Mouse (Mus musculus): ENCODE measurements at regions not wholly inside any gene's neighbourhood (a gene's known extent, or its start where the extent isn't known, plus 50 kb on each side); places are given as distances from the start of the nearest gene placed in this dataset.

DNA sequence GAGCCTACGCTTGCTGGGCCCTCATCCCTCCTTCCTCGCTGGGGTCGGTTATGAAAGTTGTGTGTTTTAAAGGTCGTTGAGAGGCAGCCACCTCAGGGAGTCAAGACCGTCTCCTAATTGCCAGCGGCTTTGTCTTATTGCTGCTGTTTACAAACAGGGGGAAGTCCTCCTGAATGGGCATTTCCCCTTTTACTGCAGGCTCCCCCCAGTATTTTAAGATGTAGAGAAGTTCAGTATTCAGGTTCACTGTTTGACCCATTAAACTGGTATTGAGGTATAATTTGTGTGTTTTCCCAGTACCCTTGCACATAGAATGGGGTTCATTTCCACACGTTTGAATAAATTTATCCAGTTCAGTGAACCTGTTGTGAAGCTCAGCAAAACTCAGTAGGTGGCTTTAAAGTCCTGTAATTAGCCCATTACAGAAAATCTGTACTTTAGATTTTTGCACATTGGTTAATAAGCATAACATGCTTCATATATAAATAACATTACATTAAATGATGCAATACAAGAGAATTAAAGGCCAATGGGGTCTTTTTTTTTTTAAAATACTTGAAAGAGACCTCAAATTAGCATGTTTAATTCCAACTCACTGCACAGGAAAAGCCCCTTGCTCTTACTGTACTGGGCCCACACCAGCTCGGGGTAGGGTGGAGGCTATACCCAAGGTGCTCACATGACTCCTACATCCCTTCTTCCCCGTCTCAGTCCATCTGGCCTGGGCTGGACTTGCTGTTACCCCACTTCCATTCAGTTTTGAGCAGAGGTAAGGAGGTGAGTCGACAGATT lies 63.7 kb downstream of the Nkx2-1 start:
- H3K27me3 ChIP-seq: no peaks in the 10 kb centered on the region
- H3K27ac ChIP-seq: no peak overlapping the region
- no peaks in the 10 kb centered on the region for H3K4me1 ChIP-seq (replicated peaks)
- no peaks in the 10 kb centered on the region for H3K36me3 ChIP-seq
- ATAC-seq (ENCODE audit: low read depth) (no peak), DNase-seq (no peak)
- H3K9ac ChIP-seq: no peak overlapping the region
- no peak overlapping the region for H3K4me2 ChIP-seq
- no peak overlapping the region for H3K4me3 ChIP-seq (replicated peaks)
- no peaks in the 10 kb centered on the region for H3K9me3 ChIP-seq (replicated peaks)
- WGBS (ENCODE audit: insufficient replicate concordance): 54% methylated on average over 10 of the region's 10 CpGs

DNA sequence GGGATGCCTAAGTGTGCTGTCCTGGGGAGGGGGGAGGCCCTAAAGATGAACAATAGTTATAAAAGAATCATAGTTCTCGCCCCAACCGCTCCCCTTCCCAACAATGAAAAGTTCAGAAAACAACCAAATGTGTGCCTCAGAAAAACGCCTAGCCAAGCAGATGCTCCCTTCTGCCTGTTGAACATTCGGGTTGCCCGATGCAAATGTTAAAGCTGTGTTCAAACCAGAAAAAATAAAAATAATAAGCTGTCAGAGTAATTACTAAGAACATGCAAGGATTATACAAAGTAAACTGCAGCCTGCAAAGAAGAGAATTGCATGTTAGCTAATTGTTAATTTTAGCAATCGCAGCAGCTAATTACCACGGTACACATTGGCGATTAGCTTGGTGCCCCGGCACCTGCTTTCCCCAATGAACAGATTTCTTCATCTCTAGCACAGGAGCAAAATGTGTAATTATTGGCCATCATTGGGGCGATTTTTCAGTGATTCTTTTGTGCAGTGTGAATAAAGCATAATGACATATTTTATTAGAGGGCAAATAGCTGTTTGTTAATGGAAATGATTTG lies 65.7 kb downstream of the Nkx2-1 start:
- Histone ChIP-seq H3K4me1 (replicated peaks) (no peaks in the 10 kb centered on the region), H3K4me2 (no peak overlapping the region), H3K27ac (no peak overlapping the region), H3K36me3 (no peaks in the 10 kb centered on the region), H3K9me3 (replicated peaks) (no peaks in the 10 kb centered on the region), H3K4me3 (replicated peaks) (no peak overlapping the region), H3K9ac (no peak overlapping the region), H3K27me3 (no peaks in the 10 kb centered on the region)
- 70% methylated on average over 10 of the region's 10 CpGs for WGBS (ENCODE audit: insufficient replicate concordance)
- ATAC-seq (ENCODE audit: low read depth): no peak
- DNase-seq: no peak

DNA sequence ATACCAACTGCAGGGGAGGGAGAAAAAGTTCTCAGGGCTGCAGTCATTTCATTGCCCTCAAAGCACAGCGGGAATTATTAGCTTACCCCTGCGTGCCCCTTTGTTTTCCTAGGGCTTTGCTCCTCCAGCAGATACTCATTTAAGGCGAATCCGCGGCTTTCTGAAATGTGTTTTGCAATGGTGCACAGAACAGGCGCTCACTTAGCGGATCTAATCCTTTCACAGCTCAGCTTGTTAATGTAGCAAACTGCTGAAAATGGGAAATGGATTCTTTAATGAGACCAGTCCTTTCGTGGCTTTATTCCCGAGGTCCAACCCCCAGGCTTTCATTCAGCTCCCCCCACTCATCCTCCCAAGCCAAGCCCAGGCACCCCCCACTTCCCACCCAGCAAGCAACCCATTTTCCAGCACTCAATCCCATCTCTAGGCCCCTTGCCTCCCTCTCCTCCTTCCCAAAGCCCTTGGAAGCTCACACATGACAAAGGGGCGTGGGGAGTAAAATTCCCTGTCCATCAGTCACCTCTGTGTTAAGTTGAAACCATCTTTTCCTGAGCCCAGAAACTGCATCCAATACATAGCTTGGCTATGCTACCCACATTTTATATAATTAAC lies 77.1 kb downstream of the Nkx2-1 start:
- H3K4me3 ChIP-seq (replicated peaks): no peak overlapping the region
- no peaks in the 10 kb centered on the region for H3K9me3 ChIP-seq (replicated peaks)
- no peaks in the 10 kb centered on the region for H3K4me1 ChIP-seq (replicated peaks)
- ATAC-seq (ENCODE audit: low read depth) (no peak), DNase-seq (no peak)
- no peaks in the 10 kb centered on the region for H3K36me3 ChIP-seq
- peaks cover 16% of the 10 kb centered on the region for H3K27me3 ChIP-seq
- H3K9ac ChIP-seq: no peak overlapping the region
- WGBS (ENCODE audit: insufficient replicate concordance): 11% methylated on average over 10 of the region's 10 CpGs
- H3K4me2 ChIP-seq: no peak overlapping the region
- no peak overlapping the region for H3K27ac ChIP-seq

DNA sequence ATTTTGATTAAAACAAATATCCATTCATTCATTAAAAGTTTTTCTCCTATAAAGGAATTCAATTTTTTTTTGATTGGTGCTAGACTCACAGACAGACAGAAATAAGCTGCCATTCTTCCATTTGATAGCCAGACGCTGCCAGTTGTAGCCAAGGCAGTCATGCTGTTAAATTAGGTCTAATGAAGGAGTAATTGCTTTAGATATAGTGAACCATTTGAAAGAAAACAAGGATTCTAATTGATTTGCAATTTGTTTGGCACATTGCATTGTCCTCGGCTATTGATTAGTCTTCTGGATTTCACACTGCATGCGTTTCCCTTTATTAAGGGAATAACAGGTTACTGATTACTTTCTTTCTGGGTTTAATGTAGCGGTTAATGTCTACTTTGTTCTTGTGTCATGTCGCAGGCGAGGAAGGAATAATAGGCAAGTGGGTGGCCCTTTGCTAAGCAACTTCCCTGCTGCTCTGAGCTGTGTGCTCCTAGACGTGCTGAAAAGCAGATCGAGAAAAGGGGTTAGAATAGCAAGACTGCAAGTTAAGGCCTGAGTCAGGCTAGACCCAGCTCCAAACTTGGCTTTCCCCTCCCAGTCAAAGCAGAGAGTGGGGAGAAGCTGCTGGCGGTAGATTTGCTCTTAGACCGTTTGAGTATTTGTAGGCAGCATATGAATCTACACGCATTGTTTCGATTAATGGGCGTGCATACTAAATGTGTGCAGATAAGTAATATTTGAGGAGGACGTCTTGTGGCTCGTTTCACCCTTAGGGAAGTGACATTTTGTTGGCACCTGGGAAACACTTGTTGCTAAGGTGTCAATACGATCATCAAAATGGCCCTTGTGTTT lies 77.8 kb downstream of the Nkx2-1 start:
- Histone ChIP-seq H3K9ac (no peak overlapping the region), H3K4me1 (replicated peaks) (no peaks in the 10 kb centered on the region), H3K36me3 (no peaks in the 10 kb centered on the region), H3K27me3 (peaks cover 16% of the 10 kb centered on the region), H3K4me2 (no peak overlapping the region), H3K27ac (no peak overlapping the region), H3K9me3 (replicated peaks) (no peaks in the 10 kb centered on the region), H3K4me3 (replicated peaks) (no peak overlapping the region)
- DNase-seq (no peak), ATAC-seq (ENCODE audit: low read depth) (no peak)
- WGBS (ENCODE audit: insufficient replicate concordance): 20% methylated on average over 16 of the region's 16 CpGs

DNA sequence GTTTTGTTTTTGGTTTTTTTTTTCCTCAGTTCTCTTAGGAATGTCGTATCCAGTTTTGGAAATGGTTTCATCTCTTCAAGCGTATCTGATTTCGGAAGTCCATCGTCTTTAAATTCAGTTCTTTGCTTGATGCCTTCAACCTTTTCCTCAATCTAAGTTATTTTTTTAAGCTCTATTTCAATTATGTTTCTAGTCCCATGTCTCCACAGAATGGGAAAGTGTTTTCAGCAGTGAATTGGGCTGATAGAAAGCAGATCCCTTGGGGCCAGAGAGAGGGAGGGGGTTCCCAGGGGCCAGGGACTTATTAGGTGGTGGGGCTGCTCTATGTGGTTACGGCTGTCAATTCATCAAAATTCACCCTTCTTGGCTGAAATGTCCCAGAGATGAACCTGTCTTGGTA lies 78.8 kb downstream of the Nkx2-1 start:
- Histone ChIP-seq H3K4me1 (replicated peaks) (no peaks in the 10 kb centered on the region), H3K4me2 (no peak overlapping the region), H3K27ac (no peak overlapping the region), H3K9me3 (replicated peaks) (no peaks in the 10 kb centered on the region), H3K27me3 (peaks cover 16% of the 10 kb centered on the region), H3K4me3 (replicated peaks) (no peak overlapping the region), H3K9ac (no peak overlapping the region), H3K36me3 (no peaks in the 10 kb centered on the region)
- WGBS (ENCODE audit: insufficient replicate concordance): 55% methylated on average over 5 of the region's 5 CpGs
- ATAC-seq (ENCODE audit: low read depth) (no peak), DNase-seq (no peak)

DNA sequence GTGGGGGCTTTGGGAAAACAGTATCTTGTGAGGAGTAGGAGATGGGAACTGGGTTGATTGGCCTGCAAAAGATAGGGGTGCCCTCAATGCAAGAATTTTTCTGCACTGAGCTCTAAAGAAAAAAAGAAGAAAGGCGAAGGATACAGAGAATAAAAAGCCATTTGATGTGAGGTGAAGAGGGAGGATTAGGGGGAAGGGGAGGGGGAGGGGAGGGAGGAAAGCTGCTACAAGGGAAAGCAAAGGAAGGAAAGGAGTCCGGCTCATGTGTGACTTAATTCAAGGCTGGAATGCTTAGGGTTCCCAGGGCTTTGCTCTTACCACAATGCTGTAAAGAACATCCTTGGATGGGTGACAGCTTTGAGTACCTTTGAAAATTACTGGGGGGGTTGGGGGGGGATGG lies 79.4 kb downstream of the Nkx2-1 start:
- 22% methylated on average over 2 of the region's 2 CpGs for WGBS (ENCODE audit: insufficient replicate concordance)

DNA sequence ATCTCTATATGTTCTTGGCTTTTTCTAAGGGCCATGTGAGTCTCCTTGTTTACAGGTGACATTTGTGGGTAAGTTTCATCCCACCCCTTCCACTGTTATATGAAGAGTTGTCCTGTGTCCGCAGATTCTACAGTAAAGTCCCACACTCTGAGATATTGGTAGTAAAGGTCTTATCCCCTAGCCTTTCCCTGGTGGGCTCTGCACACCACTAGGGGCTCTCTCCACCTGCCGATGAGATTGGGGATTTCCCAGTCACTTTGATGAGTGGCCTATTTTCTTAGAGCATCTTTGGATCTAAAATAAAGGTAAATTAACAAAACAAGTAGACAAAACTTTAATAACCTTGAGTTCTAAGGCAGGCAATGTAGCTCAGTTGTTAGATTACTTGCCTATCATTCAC lies 86.4 kb downstream of the Nkx2-1 start:
- H3K4me2 ChIP-seq: no peak overlapping the region
- H3K27ac ChIP-seq: no peak overlapping the region
- WGBS (ENCODE audit: insufficient replicate concordance): 69% methylated on average over 2 of the region's 2 CpGs
- no peak for ATAC-seq (ENCODE audit: low read depth)
- no peaks in the 10 kb centered on the region for H3K27me3 ChIP-seq
- no peaks in the 10 kb centered on the region for H3K4me1 ChIP-seq (replicated peaks)
- H3K9ac ChIP-seq: no peak overlapping the region
- H3K36me3 ChIP-seq: no peaks in the 10 kb centered on the region
- DNase-seq: no peak
- no peak overlapping the region for H3K4me3 ChIP-seq (replicated peaks)
- H3K9me3 ChIP-seq (replicated peaks): no peaks in the 10 kb centered on the region

More for the DNA sequence above, 79.4 kb downstream of the Nkx2-1 start:
- no peak for ATAC-seq (ENCODE audit: low read depth)
- no peaks in the 10 kb centered on the region for H3K36me3 ChIP-seq
- no peak overlapping the region for H3K9ac ChIP-seq
- DNase-seq: no peak
- no peak overlapping the region for H3K4me2 ChIP-seq
- no peak overlapping the region for H3K4me3 ChIP-seq (replicated peaks)
- H3K27ac ChIP-seq: no peak overlapping the region
- H3K4me1 ChIP-seq (replicated peaks): no peaks in the 10 kb centered on the region
- H3K9me3 ChIP-seq (replicated peaks): no peaks in the 10 kb centered on the region
- H3K27me3 ChIP-seq: peaks cover 16% of the 10 kb centered on the region

DNA sequence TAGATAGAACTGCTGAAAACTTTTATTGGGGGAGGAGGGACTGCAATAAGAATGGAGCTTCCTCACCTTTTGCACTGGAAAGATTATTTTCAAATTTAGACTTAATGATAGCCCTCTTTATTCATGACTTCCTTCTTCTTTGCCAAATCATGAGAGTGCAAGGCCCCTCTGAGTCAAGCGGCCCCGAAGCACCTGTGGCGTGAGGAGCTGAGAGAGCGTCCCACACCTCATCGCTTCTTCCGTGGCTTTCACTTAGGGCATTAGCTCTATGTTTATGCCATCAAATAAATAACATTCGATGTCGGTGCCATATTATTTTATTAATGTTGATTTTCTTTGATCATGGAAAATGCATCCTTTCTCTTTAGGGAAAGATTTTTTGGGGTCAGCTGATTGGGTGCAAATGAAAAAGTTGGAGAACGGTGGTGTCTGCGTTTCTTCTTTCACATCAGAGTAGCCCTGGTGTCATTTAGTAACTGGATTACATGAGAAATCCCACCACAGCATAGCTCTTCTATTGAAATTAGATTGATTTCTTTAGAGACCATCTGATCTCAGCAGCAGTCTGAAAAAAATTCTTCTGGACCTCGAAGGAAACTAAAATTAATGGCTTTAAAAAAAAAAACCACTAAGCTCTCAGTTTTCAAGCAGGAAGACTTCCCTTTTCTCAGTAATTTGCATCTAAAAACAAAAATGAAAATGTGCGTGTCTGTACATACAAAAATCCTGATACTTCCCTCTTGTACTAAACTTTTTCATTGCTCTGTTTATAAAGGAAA lies 87.7 kb downstream of the Nkx2-1 start:
- Histone ChIP-seq H3K4me1 (replicated peaks) (no peaks in the 10 kb centered on the region), H3K36me3 (no peaks in the 10 kb centered on the region), H3K4me2 (no peak overlapping the region), H3K9ac (no peak overlapping the region), H3K27me3 (no peaks in the 10 kb centered on the region), H3K4me3 (replicated peaks) (no peak overlapping the region), H3K27ac (no peak overlapping the region), H3K9me3 (replicated peaks) (no peaks in the 10 kb centered on the region)
- ATAC-seq (ENCODE audit: low read depth): no peak
- WGBS (ENCODE audit: insufficient replicate concordance): 69% methylated on average over 12 of the region's 12 CpGs
- no peak for DNase-seq

DNA sequence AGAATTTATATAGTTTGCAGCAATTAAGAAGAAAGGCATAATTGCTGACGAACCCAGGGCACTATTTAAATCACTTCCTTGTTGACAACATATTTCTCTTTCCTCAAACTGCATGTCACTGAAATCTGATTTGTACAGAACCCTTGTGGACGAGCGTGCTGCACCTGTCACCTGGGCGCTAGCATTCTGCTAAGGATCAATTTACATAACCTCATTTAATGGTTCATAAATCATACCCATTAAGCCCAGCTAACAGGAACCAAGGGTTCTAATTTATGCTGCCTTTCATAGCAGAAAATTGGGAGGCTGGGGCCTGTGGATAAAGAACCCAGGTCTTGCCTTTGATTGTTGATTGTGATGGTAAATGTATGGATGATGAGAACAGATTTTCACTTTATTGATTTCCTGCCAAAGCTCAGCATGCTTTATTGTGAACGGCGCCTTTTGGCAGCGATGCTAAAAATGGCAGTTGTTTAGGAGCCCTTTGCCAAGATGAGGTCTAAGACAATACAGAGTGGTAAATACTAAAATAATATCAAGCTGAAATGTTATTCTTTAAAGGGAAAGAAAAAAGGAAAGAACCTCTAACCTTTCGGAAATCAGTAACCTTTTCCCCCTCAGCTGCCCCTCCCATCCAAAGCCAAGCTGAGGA lies 95.4 kb downstream of the Nkx2-1 start:
- Histone ChIP-seq H3K4me1 (replicated peaks) (no peaks in the 10 kb centered on the region), H3K9ac (no peak overlapping the region), H3K27ac (no peak overlapping the region), H3K4me3 (replicated peaks) (no peak overlapping the region), H3K36me3 (no peaks in the 10 kb centered on the region), H3K4me2 (no peak overlapping the region), H3K27me3 (no peaks in the 10 kb centered on the region), H3K9me3 (replicated peaks) (no peaks in the 10 kb centered on the region)
- 72% methylated on average over 8 of the region's 8 CpGs for WGBS (ENCODE audit: insufficient replicate concordance)
- no peak for DNase-seq
- no peak for ATAC-seq (ENCODE audit: low read depth)

DNA sequence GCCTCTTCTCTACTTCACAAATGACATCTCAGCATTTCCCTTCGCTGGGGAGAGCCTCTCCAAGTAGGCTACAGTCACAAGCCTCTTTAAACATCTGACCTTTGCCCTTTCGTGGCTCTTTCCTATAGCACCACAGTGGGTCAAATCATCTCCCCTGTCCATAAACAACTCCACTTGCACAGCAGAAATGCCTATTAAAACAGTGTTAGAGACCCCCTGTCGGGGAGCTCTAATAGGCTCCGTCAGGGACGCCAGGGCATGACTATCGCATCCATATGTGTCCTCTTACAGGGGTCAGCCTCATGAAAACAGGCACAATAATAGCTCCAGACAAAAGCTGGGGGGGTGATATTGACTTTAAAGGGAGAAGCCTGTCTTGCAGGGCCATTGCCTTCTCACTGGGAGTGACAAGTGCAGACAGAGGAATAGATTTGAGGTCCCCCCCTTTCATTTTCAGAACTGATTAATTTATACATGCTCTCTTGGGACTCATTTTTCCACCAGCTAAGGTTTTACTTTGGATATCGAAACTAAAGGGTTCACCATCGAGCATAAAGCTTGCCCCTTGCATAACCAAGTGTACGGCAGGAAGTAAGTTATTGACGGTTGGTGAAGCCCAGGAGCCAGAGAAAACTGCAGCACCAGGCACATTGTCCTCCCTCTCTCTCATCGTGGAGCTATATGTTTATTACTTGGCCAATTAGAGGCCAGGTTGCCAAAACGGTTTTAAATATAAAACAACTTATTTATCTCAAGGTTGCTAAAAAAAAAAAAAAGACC lies 94.6 kb upstream of the Mbip start:
- no peak overlapping the region for H3K4me3 ChIP-seq (replicated peaks)
- H3K4me1 ChIP-seq (replicated peaks): no peaks in the 10 kb centered on the region
- H3K27ac ChIP-seq: no peak overlapping the region
- H3K9ac ChIP-seq: no peak overlapping the region
- H3K27me3 ChIP-seq: no peaks in the 10 kb centered on the region
- no peaks in the 10 kb centered on the region for H3K9me3 ChIP-seq (replicated peaks)
- DNase-seq (no peak), ATAC-seq (ENCODE audit: low read depth) (no peak)
- H3K4me2 ChIP-seq: no peak overlapping the region
- no peaks in the 10 kb centered on the region for H3K36me3 ChIP-seq
- WGBS (ENCODE audit: insufficient replicate concordance): 52% methylated on average over 12 of the region's 12 CpGs
